Mouse (Mus musculus) neural tube, embryonic 13.5 days (tissue): ENCODE measurements around the gene Pxmp4. TPM values are rescaled to one million over a fixed set of nuclear protein-coding genes. Genes with fewer than 3 reads are reported as not detected.

ENCODE experiments used
- ATAC-seq: fragments of 200-750 bp; cut with Nextera tagmentation; 2 replicates; pipeline ENCODE4 v1.8.0; 2017; ENCODE audit warnings: low read depth, mild to moderate bottlenecking, moderate TSS enrichment, moderate library complexity
- H3K27ac ChIP-seq: fragments of 300-500 bp; sonication (generic); replicated peaks from 2 replicates; pipeline ENCODE4 v1.5.1; 2015; ENCODE audit warnings: moderate library complexity, mild to moderate bottlenecking, inconsistent platforms
- H3K27me3 ChIP-seq: fragments of 300-500 bp; sonication (generic); 2 replicates; pipeline ENCODE4 v1.6.1; 2015; ENCODE audit warnings: mild to moderate bottlenecking, inconsistent platforms
- H3K36me3 ChIP-seq: fragments of 300-500 bp; sonication (generic); 2 replicates; pipeline ENCODE4 v1.6.1; 2015; ENCODE audit warnings: mild to moderate bottlenecking, inconsistent platforms
- H3K4me1 ChIP-seq: fragments of 300-500 bp; sonication (generic); replicated peaks from 2 replicates; pipeline ENCODE4 v1.6.1; 2015; ENCODE audit warnings: inconsistent platforms
- H3K4me2 ChIP-seq: fragments of 300-500 bp; sonication (generic); 2 replicates; pipeline ENCODE4 v1.6.1; 2015; ENCODE audit warnings: inconsistent platforms, mild to moderate bottlenecking, moderate library complexity
- H3K4me3 ChIP-seq: fragments of 300-500 bp; sonication (generic); 2 replicates; pipeline ENCODE4 v1.5.1; 2015; ENCODE audit warnings: mild to moderate bottlenecking, inconsistent platforms
- H3K9ac ChIP-seq: fragments of 300-500 bp; sonication (generic); 2 replicates; pipeline ENCODE4 v1.6.1; 2015; ENCODE audit warnings: moderate library complexity, mild to moderate bottlenecking, inconsistent platforms
- H3K9me3 ChIP-seq: fragments of 300-500 bp; sonication (generic); 2 replicates; pipeline ENCODE4 v1.6.1; 2016; ENCODE audit warnings: inconsistent platforms
- WGBS: fragments of 180-500 bp; shearing (Covaris S2); methylation state at CpG from one replicate; pipeline ENCODE4 v1.1.7; 2015; 5-methylcytosine and 5-hydroxymethylcytosine counted together
- polyA plus RNA-seq: library from polyadenylated mRNA; unstranded; fragments of >200 nt; fragmentation: Nextera tagmentation; extraction: Ambion mirVana; gene quantifications from 2 replicates; pipeline ENCODE4 v1.2.1, GENCODE M21; 2015

Pxmp4 gene
- polyA plus RNA-seq, 1 experiment from 2014 or later: 16.1 TPM

- Histone ChIP-seq H3K9me3 (no peaks in the 10 kb centered on the region), H3K4me1 (peaks cover 54% of the 10 kb centered on the region), H3K4me2 (peak overlapping the region; percentile 87), H3K4me3 (peak overlapping the region; percentile 79), H3K36me3 (no peaks in the 10 kb centered on the region), H3K9ac (peak overlapping the region; percentile 71), H3K27me3 (no peaks in the 10 kb centered on the region), H3K27ac (peak overlapping the region; percentile 77)
- under 1% methylated on average over 66 of the region's 70 CpGs for WGBS
- ATAC-seq: peak; percentile 55
Measured at GRCm38 (mm10) chr2:154569071-154569748, 34.3 kb downstream of the Pxmp4 start.

- peak; percentile 10; the same call in 1 of the 2 replicates for ATAC-seq
- Histone ChIP-seq H3K27me3 (no peaks in the 10 kb centered on the region), H3K4me3 (peak overlapping the region; percentile 79), H3K9ac (peak overlapping the region; percentile 71), H3K4me2 (peak overlapping the region; percentile 87), H3K9me3 (no peaks in the 10 kb centered on the region), H3K4me1 (peaks cover 52% of the 10 kb centered on the region), H3K27ac (peak overlapping the region; percentile 77), H3K36me3 (no peaks in the 10 kb centered on the region)
- 8% methylated on average over 10 of the region's 10 CpGs for WGBS
Measured at GRCm38 (mm10) chr2:154568329-154569070, 35.0 kb downstream of the Pxmp4 start.

- WGBS: 74% methylated on average over 2 of the region's 2 CpGs
- peaks cover 52% of the 10 kb centered on the region for H3K4me1 ChIP-seq
- H3K4me3 ChIP-seq: peak overlapping the region; percentile 79
Measured at GRCm38 (mm10) chr2:154567766-154568165, 35.7 kb downstream of the Pxmp4 start.

GRCm38 (mm10) chr2:154566641-154567040, 36.9 kb downstream of the Pxmp4 start:
- Histone ChIP-seq H3K4me3 (no peak overlapping the region), H3K9me3 (no peaks in the 10 kb centered on the region), H3K27me3 (no peaks in the 10 kb centered on the region), H3K27ac (0 out of 2 replicates have a peak overlapping the region, but pooled peaks have one; percentile 18), H3K4me1 (peaks cover 52% of the 10 kb centered on the region), H3K9ac (0 out of 2 replicates have a peak overlapping the region, but pooled peaks have one; percentile 31), H3K4me2 (0 out of 2 replicates have a peak overlapping the region, but pooled peaks have one; percentile 9), H3K36me3 (no peaks in the 10 kb centered on the region)
- ATAC-seq: no peak
- 36% methylated on average over 8 of the region's 8 CpGs for WGBS

More at GRCm38 (mm10) chr2:154567766-154568165, 35.7 kb downstream of the Pxmp4 start:
- Histone ChIP-seq H3K9ac (no peak overlapping the region), H3K27ac (peak overlapping the region; percentile 77), H3K36me3 (no peaks in the 10 kb centered on the region), H3K27me3 (no peaks in the 10 kb centered on the region), H3K4me2 (peak overlapping the region; percentile 87), H3K9me3 (no peaks in the 10 kb centered on the region)
- no peak for ATAC-seq

GRCm38 (mm10) chr2:154565562-154565961, 37.9 kb downstream of the Pxmp4 start:
- Histone ChIP-seq H3K4me1 (peaks cover 44% of the 10 kb centered on the region), H3K27ac (no peak overlapping the region), H3K4me3 (no peak overlapping the region), H3K4me2 (no peak overlapping the region), H3K36me3 (no peaks in the 10 kb centered on the region), H3K9me3 (no peaks in the 10 kb centered on the region), H3K9ac (no peak overlapping the region), H3K27me3 (no peaks in the 10 kb centered on the region)
- no peak for ATAC-seq
- WGBS: 62% methylated on average over 3 of the region's 3 CpGs

GRCm38 (mm10) chr2:154563612-154564170, 39.8 kb downstream of the Pxmp4 start:
- no peak overlapping the region for H3K4me2 ChIP-seq
- H3K9ac ChIP-seq: no peak overlapping the region
- WGBS: 92% methylated on average over 22 of the region's 22 CpGs
- H3K27me3 ChIP-seq: no peaks in the 10 kb centered on the region
- H3K9me3 ChIP-seq: no peaks in the 10 kb centered on the region
- no peak overlapping the region for H3K27ac ChIP-seq
- no peak for ATAC-seq
- no peaks in the 10 kb centered on the region for H3K36me3 ChIP-seq
- H3K4me1 ChIP-seq: peaks cover 44% of the 10 kb centered on the region
- no peak overlapping the region for H3K4me3 ChIP-seq

- H3K4me1 ChIP-seq: peaks cover 38% of the 10 kb centered on the region
- peak within 1 kb of the TSS; percentile 42 for H3K4me3 ChIP-seq
- peak within 1 kb of the TSS; percentile 66 for H3K9ac ChIP-seq
- no peaks in the 10 kb centered on the region for H3K36me3 ChIP-seq
- H3K27me3 ChIP-seq: no peaks in the 10 kb centered on the region
- peak within 1 kb of the TSS; percentile 16 for H3K27ac ChIP-seq
- peak; percentile 86 for ATAC-seq
- peak within 1 kb of the TSS; percentile 73 for H3K4me2 ChIP-seq
- H3K9me3 ChIP-seq: no peaks in the 10 kb centered on the region
- WGBS: 2% methylated on average over 34 of the region's 34 CpGs
Measured at GRCm38 (mm10) chr2:154558264-154559039, 45.1 kb downstream of the Pxmp4 start, which contains the start of gene Necab3. Gene Necab3, minus strand, starts transcription at chr2:154558890.

GRCm38 (mm10) chr2:154557184-154557832, 46.2 kb downstream of the Pxmp4 start:
- Histone ChIP-seq H3K27me3 (peaks cover under 1% of the 10 kb centered on the region; the same call in 1 of the 2 replicates), H3K4me1 (peaks cover 49% of the 10 kb centered on the region), H3K9ac (0 out of 2 replicates have a peak overlapping the region, but pooled peaks have one; percentile 12), H3K4me2 (peak overlapping the region; percentile 73), H3K9me3 (no peaks in the 10 kb centered on the region), H3K4me3 (peak overlapping the region; percentile 42; the same call in 1 of the 2 replicates), H3K27ac (no peak overlapping the region), H3K36me3 (no peaks in the 10 kb centered on the region)
- ATAC-seq: no peak
- WGBS: 54% methylated on average over 5 of the region's 5 CpGs

- Histone ChIP-seq H3K9me3 (no peaks in the 10 kb centered on the region), H3K36me3 (no peaks in the 10 kb centered on the region), H3K4me3 (no peak overlapping the region), H3K4me1 (peaks cover 61% of the 10 kb centered on the region), H3K27ac (no peak overlapping the region), H3K27me3 (peaks cover 21% of the 10 kb centered on the region), H3K4me2 (no peak overlapping the region), H3K9ac (no peak overlapping the region)
- ATAC-seq: no peak
- WGBS: 83% methylated on average over 6 of the region's 6 CpGs
Measured at GRCm38 (mm10) chr2:154555235-154555634, 48.3 kb downstream of the Pxmp4 start.

GRCm38 (mm10) chr2:154552424-154552907, 51.0 kb downstream of the Pxmp4 start:
- Histone ChIP-seq H3K4me1 (peaks cover 51% of the 10 kb centered on the region), H3K4me3 (peak overlapping the region; percentile 9; the same call in 1 of the 2 replicates), H3K4me2 (peak overlapping the region; percentile 39), H3K36me3 (no peaks in the 10 kb centered on the region), H3K27me3 (peaks cover 28% of the 10 kb centered on the region), H3K9ac (peak overlapping the region; percentile 43; the same call in 1 of the 2 replicates), H3K9me3 (no peaks in the 10 kb centered on the region), H3K27ac (peak overlapping the region; percentile 49)
- ATAC-seq: peak; percentile 54
- WGBS: 30% methylated on average over 27 of the region's 27 CpGs

GRCm38 (mm10) chr2:154551927-154552326, 51.6 kb downstream of the Pxmp4 start:
- peaks cover 46% of the 10 kb centered on the region for H3K4me1 ChIP-seq
- H3K27me3 ChIP-seq: peaks cover 28% of the 10 kb centered on the region
- 34% methylated on average over 21 of the region's 21 CpGs for WGBS
- 0 out of 2 replicates have a peak overlapping the region, but pooled peaks have one; percentile 43 for H3K9ac ChIP-seq
- peak overlapping the region; percentile 39 for H3K4me2 ChIP-seq
- H3K27ac ChIP-seq: peak overlapping the region; percentile 49; the same call in 1 of the 2 replicates
- H3K4me3 ChIP-seq: 0 out of 2 replicates have a peak overlapping the region, but pooled peaks have one; percentile 9
- H3K36me3 ChIP-seq: no peaks in the 10 kb centered on the region
- H3K9me3 ChIP-seq: no peaks in the 10 kb centered on the region
- ATAC-seq: no peak; the same call in 1 of the 2 replicates
